Mouse (Mus musculus) limb, embryonic 13.5 days (tissue): ENCODE results near the gene Ggcx. TPM values are rescaled to one million over a fixed set of nuclear protein-coding genes. Genes with fewer than 3 reads are reported as not detected.
"Not testable (repeated sequence)": the region's sequence is repeated elsewhere in the genome, so short reads cannot be mapped to it uniquely, and the experiment has no call there.

Experiments
- ATAC-seq: fragments of 200-750 bp; cut with Nextera tagmentation; 2 replicates; pipeline ENCODE4 v1.8.0; 2017; ENCODE audit warnings: low read depth, moderate number of reproducible peaks, moderate TSS enrichment; ENCODE audit not compliant: low FRiP score
- H3K27ac ChIP-seq: fragments of 300-500 bp; sonication (generic); 2 replicates; pipeline ENCODE4 v1.5.1; 2015; ENCODE audit warnings: inconsistent platforms, mild to moderate bottlenecking, moderate library complexity
- H3K27me3 ChIP-seq: fragments of 300-500 bp; sonication (generic); 2 replicates; pipeline ENCODE4 v1.6.1; 2015; ENCODE audit warnings: mild to moderate bottlenecking, inconsistent platforms
- H3K36me3 ChIP-seq: fragments of 300-500 bp; sonication (generic); 2 replicates; pipeline ENCODE4 v1.6.1; 2015; ENCODE audit warnings: inconsistent platforms, mild to moderate bottlenecking, moderate library complexity
- H3K4me1 ChIP-seq: fragments of 300-500 bp; sonication (generic); 2 replicates; pipeline ENCODE4 v1.6.1; 2015; ENCODE audit warnings: inconsistent platforms
- H3K4me2 ChIP-seq: fragments of 300-500 bp; sonication (generic); replicated peaks from 2 replicates; pipeline ENCODE4 v1.6.1; 2015; ENCODE audit warnings: inconsistent platforms, mild to moderate bottlenecking, moderate library complexity
- H3K4me3 ChIP-seq: fragments of 300-500 bp; sonication (generic); 2 replicates; pipeline ENCODE4 v1.5.1; 2015; ENCODE audit warnings: moderate library complexity, mild to moderate bottlenecking, inconsistent platforms
- H3K9ac ChIP-seq: fragments of 300-500 bp; sonication (generic); 2 replicates; pipeline ENCODE4 v1.6.1; 2015; ENCODE audit warnings: mild to moderate bottlenecking, inconsistent platforms
- H3K9me3 ChIP-seq: fragments of 300-500 bp; sonication (generic); 2 replicates; pipeline ENCODE4 v1.6.1; 2016; ENCODE audit warnings: inconsistent platforms
- WGBS: fragments of 180-500 bp; shearing (Covaris S2); methylation state at CpG from one replicate; pipeline ENCODE4 v1.1.7; 2015; 5-methylcytosine and 5-hydroxymethylcytosine counted together
- polyA plus RNA-seq: library from polyadenylated mRNA; unstranded; fragments of >200 nt; fragmentation: Nextera tagmentation; extraction: Ambion mirVana; gene quantifications from 2 replicates; pipeline ENCODE4 v1.2.1, GENCODE M21; 2015

The Ggcx gene
- polyA plus RNA-seq, 1 experiment from 2014 or later = 47.8 TPM

GRCm38 (mm10) chr6:72456567-72456966, 42.5 kb downstream of the Ggcx start:
- Histone ChIP-seq H3K36me3 (no peaks in the 10 kb centered on the region), H3K4me1 (peaks cover 24% of the 10 kb centered on the region), H3K27ac (no peak overlapping the region), H3K4me2 (no peak overlapping the region), H3K27me3 (no peaks in the 10 kb centered on the region), H3K9me3 (no peaks in the 10 kb centered on the region), H3K4me3 (no peak overlapping the region), H3K9ac (no peak overlapping the region)
- WGBS = 89% methylated on average over 4 of the region's 4 CpGs
- no peak for ATAC-seq

- no peaks in the 10 kb centered on the region for H3K9me3 ChIP-seq
- no peaks in the 10 kb centered on the region for H3K36me3 ChIP-seq
- peaks cover 24% of the 10 kb centered on the region for H3K4me1 ChIP-seq
- H3K4me3 ChIP-seq = no peak overlapping the region
- H3K4me2 ChIP-seq = no peak overlapping the region
- WGBS = 60% methylated on average over 7 of the region's 7 CpGs
- ATAC-seq = no peak
- H3K27ac ChIP-seq = peak overlapping the region; percentile 64; the same call in 1 of the 2 replicates
- no peak overlapping the region for H3K9ac ChIP-seq
- no peaks in the 10 kb centered on the region for H3K27me3 ChIP-seq
Observed at GRCm38 (mm10) chr6:72458418-72458817, 44.3 kb downstream of the Ggcx start.

GRCm38 (mm10) chr6:72458921-72459320, 44.8 kb downstream of the Ggcx start:
- no peaks in the 10 kb centered on the region for H3K27me3 ChIP-seq
- no peak overlapping the region for H3K4me3 ChIP-seq
- no peaks in the 10 kb centered on the region for H3K9me3 ChIP-seq
- 55% methylated on average over 5 of the region's 5 CpGs for WGBS
- no peak overlapping the region for H3K4me2 ChIP-seq
- no peak for ATAC-seq
- H3K27ac ChIP-seq = peak overlapping the region; percentile 64; the same call in 1 of the 2 replicates
- H3K4me1 ChIP-seq = peaks cover 24% of the 10 kb centered on the region
- no peak overlapping the region for H3K9ac ChIP-seq
- no peaks in the 10 kb centered on the region for H3K36me3 ChIP-seq

GRCm38 (mm10) chr6:72460036-72460801, 46.1 kb downstream of the Ggcx start:
- no peaks in the 10 kb centered on the region for H3K36me3 ChIP-seq
- no peaks in the 10 kb centered on the region for H3K9me3 ChIP-seq
- H3K4me2 ChIP-seq = no peak overlapping the region
- 49% methylated on average over 9 of the region's 9 CpGs for WGBS
- peak overlapping the region; percentile 1; the same call in 1 of the 2 replicates for H3K27ac ChIP-seq
- H3K4me1 ChIP-seq = peaks cover 17% of the 10 kb centered on the region
- no peaks in the 10 kb centered on the region for H3K27me3 ChIP-seq
- ATAC-seq = no peak
- no peak overlapping the region for H3K4me3 ChIP-seq
- H3K9ac ChIP-seq = no peak overlapping the region

GRCm38 (mm10) chr6:72462550-72463257, 48.6 kb downstream of the Ggcx start:
- not testable (repeated sequence) for ATAC-seq, H3K27ac ChIP-seq, H3K4me3 ChIP-seq, H3K36me3 ChIP-seq, H3K9me3 ChIP-seq, H3K4me2 ChIP-seq, H3K27me3 ChIP-seq, H3K9ac ChIP-seq
- peaks cover 35% of the 10 kb centered on the region for H3K4me1 ChIP-seq
- 77% methylated on average over 5 of the region's 5 CpGs for WGBS

- Histone ChIP-seq H3K9me3 (no peaks in the 10 kb centered on the region), H3K27me3 (no peaks in the 10 kb centered on the region), H3K27ac (peak overlapping the region; percentile 61; the same call in 1 of the 2 replicates), H3K9ac (no peak overlapping the region), H3K4me1 (peaks cover 25% of the 10 kb centered on the region), H3K36me3 (no peaks in the 10 kb centered on the region), H3K4me2 (peak overlapping the region; percentile 31), H3K4me3 (no peak overlapping the region)
- ATAC-seq = peak; percentile 72
- 24% methylated on average over 8 of the region's 8 CpGs for WGBS
Observed at GRCm38 (mm10) chr6:72465361-72466157, 51.5 kb downstream of the Ggcx start.

GRCm38 (mm10) chr6:72466171-72466570, 52.1 kb downstream of the Ggcx start:
- Histone ChIP-seq H3K4me2 (peak overlapping the region; percentile 31; the same call in 1 of the 2 replicates), H3K4me1 (peaks cover 25% of the 10 kb centered on the region), H3K27ac (peak overlapping the region; percentile 61; the same call in 1 of the 2 replicates), H3K27me3 (no peaks in the 10 kb centered on the region), H3K4me3 (no peak overlapping the region), H3K36me3 (no peaks in the 10 kb centered on the region), H3K9me3 (no peaks in the 10 kb centered on the region), H3K9ac (no peak overlapping the region)
- peak; percentile 75 for ATAC-seq
- WGBS = 23% methylated on average over 4 of the region's 4 CpGs

- H3K27ac ChIP-seq = no peak overlapping the region
- no peaks in the 10 kb centered on the region for H3K36me3 ChIP-seq
- no peaks in the 10 kb centered on the region for H3K27me3 ChIP-seq
- 56% methylated on average over 14 of the region's 14 CpGs for WGBS
- H3K9me3 ChIP-seq = no peaks in the 10 kb centered on the region
- H3K4me3 ChIP-seq = no peak overlapping the region
- H3K4me1 ChIP-seq = 0 out of 2 replicates have a peak, but pooled peaks cover 8% of the 10 kb centered on the region
- H3K9ac ChIP-seq = no peak overlapping the region
- ATAC-seq = peak; percentile 60
- no peak overlapping the region for H3K4me2 ChIP-seq
Observed at GRCm38 (mm10) chr6:72473264-72474041, 59.3 kb downstream of the Ggcx start.

GRCm38 (mm10) chr6:72475221-72475985, 61.3 kb downstream of the Ggcx start:
- H3K9me3 ChIP-seq = no peaks in the 10 kb centered on the region
- WGBS = 68% methylated on average over 4 of the region's 4 CpGs
- H3K27ac ChIP-seq = no peak overlapping the region
- no peak overlapping the region for H3K4me2 ChIP-seq
- H3K9ac ChIP-seq = no peak overlapping the region
- no peaks in the 10 kb centered on the region for H3K36me3 ChIP-seq
- H3K4me3 ChIP-seq = no peak overlapping the region
- no peaks in the 10 kb centered on the region for H3K27me3 ChIP-seq
- H3K4me1 ChIP-seq = 0 out of 2 replicates have a peak, but pooled peaks cover 8% of the 10 kb centered on the region
- ATAC-seq = no peak

GRCm38 (mm10) chr6:72476836-72477235, 62.7 kb downstream of the Ggcx start:
- WGBS = 96% methylated on average over 5 of the region's 5 CpGs
- ATAC-seq = no peak

GRCm38 (mm10) chr6:72477621-72478020, 63.5 kb downstream of the Ggcx start:
- Histone ChIP-seq H3K27me3 (no peaks in the 10 kb centered on the region), H3K36me3 (no peaks in the 10 kb centered on the region), H3K9me3 (no peaks in the 10 kb centered on the region), H3K4me2 (no peak overlapping the region), H3K27ac (no peak overlapping the region), H3K9ac (no peak overlapping the region), H3K4me3 (no peak overlapping the region), H3K4me1 (0 out of 2 replicates have a peak, but pooled peaks cover 8% of the 10 kb centered on the region)
- ATAC-seq = no peak
- 84% methylated on average over 3 of the region's 3 CpGs for WGBS

More at GRCm38 (mm10) chr6:72476836-72477235, 62.7 kb downstream of the Ggcx start:
- Histone ChIP-seq H3K27ac (no peak overlapping the region), H3K9me3 (no peaks in the 10 kb centered on the region), H3K4me1 (0 out of 2 replicates have a peak, but pooled peaks cover 8% of the 10 kb centered on the region), H3K36me3 (no peaks in the 10 kb centered on the region), H3K9ac (no peak overlapping the region), H3K27me3 (no peaks in the 10 kb centered on the region), H3K4me3 (no peak overlapping the region), H3K4me2 (no peak overlapping the region)
